Mouse (Mus musculus) embryonic fibroblast, embryonic 13.5 days (primary cell): Measurements from ENCODE around the gene Rnf208.

Source experiments
- CTCF ChIP-seq: IDR thresholded peaks from 2 replicates; pipeline ENCODE4 v1.5.1; 2011; ENCODE audit warnings: mild to moderate bottlenecking, control low read depth, low read length, moderate library complexity, borderline replicate concordance; ENCODE audit not compliant: insufficient read depth
- POLR2A ChIP-seq: IDR thresholded peaks from 2 replicates; pipeline ENCODE4 v1.6.1; 2011; ENCODE audit warnings: low read depth, mild to moderate bottlenecking, control low read depth, low read length, moderate library complexity

DNA sequence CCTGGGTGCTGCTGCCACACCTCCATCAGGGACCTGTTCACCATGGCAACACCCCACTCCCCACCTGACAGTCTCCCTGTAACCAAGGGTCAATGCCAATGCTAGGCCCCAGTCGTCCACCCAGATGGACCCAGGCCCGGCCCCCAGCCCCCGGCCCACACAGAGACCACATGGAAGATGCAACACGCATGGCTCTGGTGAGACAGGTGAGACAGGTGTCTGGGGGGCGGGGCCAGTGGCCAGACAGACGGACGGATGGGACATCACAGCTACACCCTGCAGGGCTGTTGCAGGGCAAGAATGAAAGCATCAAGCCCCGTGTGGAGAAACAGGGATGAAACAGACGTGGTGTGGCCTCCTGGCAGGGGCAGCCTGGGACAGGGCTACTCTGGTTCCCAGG lies 51.7 kb downstream of the Rnf208 start:
- no peak for TF ChIP-seq CTCF
- TF ChIP-seq POLR2A = no peak
